Mouse (Mus musculus): ENCODE data around the gene Zfp202. TPM values are rescaled to one million over a fixed set of nuclear protein-coding genes. Genes with fewer than 3 reads are reported as not detected.

The Zfp202 gene
- polyA plus RNA-seq, 1 experiment from 2014 or later, result 9.5 TPM

DNA sequence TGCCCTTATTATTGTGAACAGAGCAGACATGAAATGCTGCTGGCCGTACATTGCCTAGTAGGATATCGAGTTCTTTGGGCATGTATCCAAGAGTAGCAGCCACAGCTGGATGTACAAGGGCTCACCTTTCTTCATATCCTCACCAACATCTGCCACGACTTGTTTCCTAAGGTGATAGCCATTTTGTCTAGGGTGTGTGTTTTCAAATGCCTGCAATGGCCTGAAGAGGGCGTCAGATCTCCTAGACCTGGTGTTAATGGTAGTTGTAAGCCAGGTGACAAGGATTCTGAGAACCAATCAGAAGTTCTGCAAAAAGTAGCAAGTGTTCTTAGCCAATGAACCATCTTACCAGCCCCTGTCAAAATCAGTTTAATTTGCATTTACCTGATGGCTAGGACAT is 24.5 kb downstream of the Zfp202 start:
- peaks cover 12% of the 10 kb centered on the region for H3K36me3 ChIP-seq
- no peak overlapping the region for H3K4me2 ChIP-seq (replicated peaks)
- H3K9ac ChIP-seq, result no peak overlapping the region
- no peaks in the 10 kb centered on the region for H3K27me3 ChIP-seq
- no peak for ATAC-seq (ENCODE audit: insufficient number of reproducible peaks, insufficient read depth, low FRiP score, low TSS enrichment)
- WGBS, result 69% methylated on average over 4 of the region's 4 CpGs
- no peaks in the 10 kb centered on the region for H3K9me3 ChIP-seq
- H3K4me1 ChIP-seq, result no peaks in the 10 kb centered on the region
- no peak overlapping the region for H3K4me3 ChIP-seq
- H3K27ac ChIP-seq, result no peak overlapping the region

DNA sequence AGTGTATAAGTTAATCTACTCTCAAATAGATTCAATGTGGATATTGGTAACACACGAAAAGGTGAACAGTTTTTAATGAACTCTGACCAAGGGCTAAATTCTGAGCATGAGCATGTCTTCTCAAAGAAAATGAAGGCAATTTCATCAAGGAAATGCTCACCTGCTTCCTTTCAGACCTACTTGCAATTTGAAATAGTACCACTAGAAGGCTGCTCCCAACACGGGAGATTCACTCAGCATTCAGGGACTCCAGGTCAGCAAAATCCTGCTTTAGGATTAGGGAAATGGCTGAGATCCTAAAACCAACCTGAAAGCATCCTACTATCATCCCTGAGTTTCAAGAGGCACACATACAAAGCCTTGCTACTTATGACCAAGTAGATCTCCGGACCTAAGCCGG is 32.2 kb downstream of the Zfp202 start:
- H3K9me3 ChIP-seq, result no peaks in the 10 kb centered on the region
- no peaks in the 10 kb centered on the region for H3K36me3 ChIP-seq
- H3K4me2 ChIP-seq (replicated peaks), result no peak overlapping the region
- ATAC-seq (ENCODE audit: insufficient number of reproducible peaks, insufficient read depth, low FRiP score, low TSS enrichment), result no peak
- 65% methylated on average over 4 of the region's 4 CpGs for WGBS
- H3K4me1 ChIP-seq, result no peaks in the 10 kb centered on the region
- no peaks in the 10 kb centered on the region for H3K27me3 ChIP-seq
- H3K27ac ChIP-seq, result no peak overlapping the region
- no peak overlapping the region for H3K9ac ChIP-seq
- no peak overlapping the region for H3K4me3 ChIP-seq

GRCm38 (mm10) chr9:40227874-40228789 is 36.0 kb downstream of the Zfp202 start:
- H3K4me2 ChIP-seq (replicated peaks), result no peak overlapping the region
- no peak overlapping the region for H3K4me3 ChIP-seq
- H3K36me3 ChIP-seq, result no peaks in the 10 kb centered on the region
- H3K27ac ChIP-seq, result no peak overlapping the region
- no peaks in the 10 kb centered on the region for H3K4me1 ChIP-seq
- ATAC-seq (ENCODE audit: insufficient number of reproducible peaks, insufficient read depth, low FRiP score, low TSS enrichment), result no peak
- H3K27me3 ChIP-seq, result no peaks in the 10 kb centered on the region
- no peak overlapping the region for H3K9ac ChIP-seq
- H3K9me3 ChIP-seq, result no peaks in the 10 kb centered on the region
- 74% methylated on average over 10 of the region's 10 CpGs for WGBS

DNA sequence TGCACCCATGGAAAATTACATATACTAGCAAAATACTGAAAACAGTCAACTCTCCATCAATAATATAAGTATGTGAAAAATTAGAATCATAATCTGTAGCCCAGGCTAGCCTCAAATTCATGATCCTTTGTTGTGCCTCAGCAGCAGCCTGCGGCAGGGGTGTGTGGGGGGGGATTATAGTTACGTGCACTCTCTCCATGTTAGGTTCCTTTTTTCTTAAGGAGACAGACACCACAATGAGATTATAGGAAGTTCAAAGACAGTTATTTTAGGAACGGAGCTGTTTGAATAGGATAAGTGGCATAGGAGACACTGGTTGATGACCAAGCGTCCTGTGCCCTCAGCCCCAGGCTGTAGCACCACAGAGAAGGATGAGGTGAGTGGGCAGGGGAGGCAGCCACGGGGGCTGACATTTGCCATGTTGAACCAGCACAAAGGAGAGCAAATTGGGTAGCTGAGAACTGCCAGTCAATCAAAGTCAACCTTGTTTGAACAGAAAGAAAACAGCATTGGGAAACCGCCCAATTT is 36.8 kb downstream of the Zfp202 start:
- no peak for ATAC-seq (ENCODE audit: insufficient number of reproducible peaks, insufficient read depth, low FRiP score, low TSS enrichment)
- Histone ChIP-seq H3K4me1 (no peaks in the 10 kb centered on the region), H3K27ac (no peak overlapping the region), H3K9ac (no peak overlapping the region), H3K4me2 (replicated peaks) (no peak overlapping the region), H3K27me3 (no peaks in the 10 kb centered on the region), H3K9me3 (no peaks in the 10 kb centered on the region), H3K4me3 (no peak overlapping the region), H3K36me3 (no peaks in the 10 kb centered on the region)
- 57% methylated on average over 6 of the region's 6 CpGs for WGBS

- Histone ChIP-seq H3K4me2 (replicated peaks) (no peak overlapping the region), H3K4me1 (no peaks in the 10 kb centered on the region), H3K9ac (no peak overlapping the region), H3K4me3 (no peak overlapping the region), H3K27ac (no peak overlapping the region), H3K9me3 (no peaks in the 10 kb centered on the region), H3K27me3 (no peaks in the 10 kb centered on the region), H3K36me3 (no peaks in the 10 kb centered on the region)
- WGBS, result 62% methylated on average over 5 of the region's 5 CpGs
- ATAC-seq (ENCODE audit: insufficient number of reproducible peaks, insufficient read depth, low FRiP score, low TSS enrichment), result no peak
Measured at GRCm38 (mm10) chr9:40229479-40229878, 37.4 kb downstream of the Zfp202 start.

- Histone ChIP-seq H3K27me3 (no peaks in the 10 kb centered on the region), H3K4me1 (no peaks in the 10 kb centered on the region), H3K9me3 (no peaks in the 10 kb centered on the region), H3K4me2 (replicated peaks) (no peak overlapping the region), H3K9ac (no peak overlapping the region), H3K27ac (no peak overlapping the region), H3K4me3 (no peak overlapping the region), H3K36me3 (no peaks in the 10 kb centered on the region)
- WGBS, result 80% methylated on average over 3 of the region's 3 CpGs
- no peak for ATAC-seq (ENCODE audit: insufficient number of reproducible peaks, insufficient read depth, low FRiP score, low TSS enrichment)
Measured at GRCm38 (mm10) chr9:40231019-40231418, 38.9 kb downstream of the Zfp202 start.

GRCm38 (mm10) chr9:40234233-40235072 is 42.3 kb downstream of the Zfp202 start:
- no peak overlapping the region for H3K4me3 ChIP-seq
- H3K4me2 ChIP-seq (replicated peaks), result no peak overlapping the region
- no peaks in the 10 kb centered on the region for H3K9me3 ChIP-seq
- H3K9ac ChIP-seq, result no peak overlapping the region
- H3K36me3 ChIP-seq, result no peaks in the 10 kb centered on the region
- H3K4me1 ChIP-seq, result no peaks in the 10 kb centered on the region
- no peaks in the 10 kb centered on the region for H3K27me3 ChIP-seq
- no peak overlapping the region for H3K27ac ChIP-seq
- 59% methylated on average over 10 of the region's 10 CpGs for WGBS
- ATAC-seq (ENCODE audit: insufficient number of reproducible peaks, insufficient read depth, low FRiP score, low TSS enrichment), result peak; percentile 35; the same call in 1 of the 2 replicates

DNA sequence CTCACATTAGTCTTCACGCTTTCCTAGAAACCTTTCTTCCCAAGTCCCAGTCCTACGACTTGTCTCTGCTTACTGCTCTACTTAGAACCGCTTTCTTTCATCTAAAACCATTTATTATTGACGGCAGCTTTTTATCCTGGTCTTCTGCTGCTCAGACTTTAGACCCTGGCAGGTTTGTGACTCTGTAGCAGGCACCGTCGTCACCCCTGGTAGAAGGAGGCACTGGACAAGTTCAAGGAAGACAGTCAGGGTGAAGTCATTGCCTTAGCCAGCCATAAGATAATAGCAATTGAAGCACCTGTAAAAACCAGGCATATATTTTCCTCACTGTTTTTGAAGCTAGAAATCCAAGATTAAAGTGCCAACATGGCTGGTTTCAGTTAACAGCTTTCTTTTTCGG is 43.1 kb downstream of the Zfp202 start:
- Histone ChIP-seq H3K27me3 (peaks cover 6% of the 10 kb centered on the region), H3K9me3 (no peaks in the 10 kb centered on the region), H3K4me3 (no peak overlapping the region), H3K36me3 (no peaks in the 10 kb centered on the region), H3K4me2 (replicated peaks) (no peak overlapping the region), H3K4me1 (no peaks in the 10 kb centered on the region), H3K27ac (no peak overlapping the region), H3K9ac (no peak overlapping the region)
- WGBS, result 82% methylated on average over 7 of the region's 7 CpGs
- ATAC-seq (ENCODE audit: insufficient number of reproducible peaks, insufficient read depth, low FRiP score, low TSS enrichment), result no peak

DNA sequence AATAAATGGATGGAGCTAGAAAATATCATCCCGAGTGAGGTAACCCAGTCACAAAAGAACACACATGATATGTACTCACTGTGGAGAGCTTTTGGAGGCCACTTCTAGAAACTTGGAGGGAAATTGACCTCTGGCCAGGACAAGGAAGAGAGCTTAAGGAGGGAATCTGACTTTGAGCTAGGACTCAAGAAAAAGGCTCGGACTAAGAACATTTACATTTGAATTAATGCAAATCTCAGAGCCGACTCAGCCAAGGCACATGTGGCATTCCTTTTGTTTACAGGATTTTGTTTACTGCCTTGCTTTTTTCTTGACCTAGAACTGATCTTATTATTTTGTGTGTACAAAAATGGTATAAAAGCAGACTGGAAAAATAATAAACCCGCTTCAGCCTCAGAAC is 47.6 kb downstream of the Zfp202 start:
- Histone ChIP-seq H3K4me1 (0 out of 2 replicates have a peak, but pooled peaks cover 6% of the 10 kb centered on the region), H3K4me3 (no peak overlapping the region), H3K9me3 (no peaks in the 10 kb centered on the region), H3K4me2 (replicated peaks) (no peak overlapping the region), H3K9ac (no peak overlapping the region), H3K27ac (no peak overlapping the region), H3K27me3 (peaks cover 17% of the 10 kb centered on the region), H3K36me3 (no peaks in the 10 kb centered on the region)
- ATAC-seq (ENCODE audit: insufficient number of reproducible peaks, insufficient read depth, low FRiP score, low TSS enrichment), result no peak
- WGBS, result 31% methylated on average over 4 of the region's 4 CpGs

- 14% methylated on average over 5 of the region's 5 CpGs for WGBS
- Histone ChIP-seq H3K4me3 (no peak overlapping the region), H3K27me3 (peaks cover 17% of the 10 kb centered on the region), H3K9me3 (no peaks in the 10 kb centered on the region), H3K36me3 (no peaks in the 10 kb centered on the region), H3K4me2 (replicated peaks) (no peak overlapping the region), H3K9ac (no peak overlapping the region), H3K4me1 (0 out of 2 replicates have a peak, but pooled peaks cover 6% of the 10 kb centered on the region), H3K27ac (no peak overlapping the region)
- ATAC-seq (ENCODE audit: insufficient number of reproducible peaks, insufficient read depth, low FRiP score, low TSS enrichment), result no peak
Measured at GRCm38 (mm10) chr9:40240311-40240710, 48.2 kb downstream of the Zfp202 start.

DNA sequence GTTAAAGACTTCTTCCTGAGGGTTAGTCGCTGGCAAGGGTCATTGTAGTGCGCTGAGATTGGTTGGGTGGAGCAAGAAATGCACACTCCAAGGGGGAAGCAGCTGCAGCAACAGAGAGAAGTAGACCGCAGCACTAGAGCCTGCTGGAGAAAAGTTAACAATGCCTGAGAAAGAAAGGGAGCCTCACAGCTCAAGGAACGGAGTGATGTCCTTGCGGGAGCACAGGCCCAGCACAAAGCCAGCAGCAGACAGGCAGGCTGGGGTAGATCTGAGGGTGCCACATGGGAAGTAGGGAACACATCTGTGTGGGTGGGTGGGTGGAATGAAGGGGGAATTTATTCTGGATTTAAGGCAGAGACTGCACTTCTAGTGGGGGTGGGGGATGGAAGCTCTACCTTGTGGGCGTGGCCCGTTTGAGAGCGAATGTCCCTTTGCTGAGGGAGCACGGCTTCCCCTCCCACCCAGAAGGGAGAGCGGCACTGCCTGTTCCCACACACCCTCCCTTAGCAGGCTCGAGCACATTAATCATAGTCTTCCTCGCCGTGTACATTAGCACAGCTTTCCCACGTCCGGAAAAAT is 49.2 kb downstream of the Zfp202 start:
- H3K36me3 ChIP-seq, result no peaks in the 10 kb centered on the region
- WGBS, result 1% methylated on average over 15 of the region's 15 CpGs
- 0 out of 2 replicates have a peak, but pooled peaks cover 6% of the 10 kb centered on the region for H3K4me1 ChIP-seq
- H3K9ac ChIP-seq, result peak overlapping the region; percentile 11; the same call in 1 of the 2 replicates
- peaks cover 17% of the 10 kb centered on the region for H3K27me3 ChIP-seq
- no peak overlapping the region for H3K27ac ChIP-seq
- H3K4me2 ChIP-seq (replicated peaks), result peak overlapping the region; percentile 70
- peak overlapping the region; percentile 41 for H3K4me3 ChIP-seq
- peak; percentile 56; the same call in 1 of the 2 replicates for ATAC-seq (ENCODE audit: insufficient number of reproducible peaks, insufficient read depth, low FRiP score, low TSS enrichment)
- H3K9me3 ChIP-seq, result no peaks in the 10 kb centered on the region
